Mouse (Mus musculus) myocyte (in vitro differentiated cells): ENCODE data around the gene Ddrgk1. TPM values are rescaled to one million over a fixed set of nuclear protein-coding genes. Genes with fewer than 3 reads are reported as not detected.

Source experiments
- H3K27me3 ChIP-seq: one replicate; pipeline ENCODE4 v1.6.1; 2011; ENCODE audit not compliant: control insufficient read depth, insufficient read depth, insufficient read length
- H3K36me3 ChIP-seq: one replicate; pipeline ENCODE4 v1.6.1; 2011; ENCODE audit not compliant: control insufficient read depth, insufficient read depth
- H3K4me2 ChIP-seq: one replicate; pipeline ENCODE4 v1.6.1; 2011; ENCODE audit warnings: low read depth, control low read depth
- H3K4me3 ChIP-seq: one replicate; pipeline ENCODE4 v1.5.1; 2011; ENCODE audit warnings: mild to moderate bottlenecking, control low read depth, moderate library complexity
- H3K79me2 ChIP-seq: one replicate; pipeline ENCODE4 v1.6.1; 2011; ENCODE audit not compliant: control insufficient read depth, insufficient read depth
- H3ac ChIP-seq: one replicate; pipeline ENCODE4 v1.6.1; 2011; ENCODE audit not compliant: control insufficient read depth, insufficient read length
- CEBPB ChIP-seq: IDR thresholded peaks from 2 replicates; pipeline ENCODE4 v1.6.1; 2011; ENCODE audit warnings: mild to moderate bottlenecking, moderate library complexity; ENCODE audit not compliant: poor library complexity, insufficient read depth, severe bottlenecking
- E2F4 ChIP-seq: IDR thresholded peaks from one replicate; pipeline ENCODE4 v1.6.1; 2011; ENCODE audit warnings: mild to moderate bottlenecking, control low read depth, moderate library complexity; ENCODE audit not compliant: insufficient read depth
- MAX ChIP-seq: IDR thresholded peaks from one replicate; pipeline ENCODE4 v1.6.1; 2011; ENCODE audit warnings: low read depth, mild to moderate bottlenecking, control low read depth
- MYOD1 ChIP-seq, 3 experiments: IDR thresholded peaks; one replicate each; pipeline ENCODE4 v1.6.1; 2011; ENCODE audit warnings: control low read depth in 2 of 3, low read depth in 2 of 3, mild to moderate bottlenecking in 2 of 3, moderate library complexity in 1 of 3; ENCODE audit not compliant: insufficient read length in 2 of 3, control insufficient read depth in 1 of 3
- MYOG ChIP-seq, 3 experiments: IDR thresholded peaks; one replicate each; pipeline ENCODE4 v1.6.1; 2011; ENCODE audit warnings: control low read depth in 2 of 3, low read depth in 2 of 3, mild to moderate bottlenecking in 2 of 3; ENCODE audit not compliant: insufficient read length in 2 of 3, control insufficient read depth in 1 of 3, insufficient read depth in 1 of 3
- POLR2A ChIP-seq: IDR thresholded peaks from one replicate; pipeline ENCODE4 v1.6.1; 2011; ENCODE audit warnings: low read depth, mild to moderate bottlenecking, control low read depth, moderate library complexity; ENCODE audit not compliant: insufficient read length
- POLR2AphosphoS2 ChIP-seq: IDR thresholded peaks from one replicate; pipeline ENCODE4 v1.6.1; 2011; ENCODE audit warnings: low read depth, control low read depth; ENCODE audit not compliant: insufficient read length
- REST ChIP-seq: IDR thresholded peaks from one replicate; pipeline ENCODE4 v1.6.1; 2011; ENCODE audit warnings: mild to moderate bottlenecking, control low read depth, moderate library complexity; ENCODE audit not compliant: insufficient read depth, insufficient read length
- SRF ChIP-seq: IDR thresholded peaks from one replicate; pipeline ENCODE4 v1.6.1; 2011; ENCODE audit warnings: low read depth; ENCODE audit not compliant: control insufficient read depth, insufficient read length
- TCF12 ChIP-seq: IDR thresholded peaks from one replicate; pipeline ENCODE4 v1.6.1; 2011; ENCODE audit warnings: mild to moderate bottlenecking, control low read depth; ENCODE audit not compliant: poor library complexity, insufficient read depth, severe bottlenecking
- TCF3 ChIP-seq: IDR thresholded peaks from one replicate; pipeline ENCODE4 v1.6.1; 2011; ENCODE audit warnings: low read depth, control low read depth; ENCODE audit not compliant: insufficient read length
- USF1 ChIP-seq: IDR thresholded peaks from one replicate; pipeline ENCODE4 v1.6.1; 2011; ENCODE audit warnings: low read depth, mild to moderate bottlenecking, control low read depth, moderate library complexity
- polyA plus RNA-seq: library from polyadenylated mRNA; unstranded; fragments of >200 nt; fragmentation: generic; extraction: Trizol; gene quantifications from one replicate; pipeline ENCODE4 v1.2.1, GENCODE M21; 2012; ENCODE audit warnings: missing spikeins

The Ddrgk1 gene
- polyA plus RNA-seq: 137 TPM

- TF ChIP-seq REST (no peak), USF1 (no peak), CEBPB (no peak), TCF3 (no peak), SRF (no peak), MYOG (IDR thresholded peaks at IDR 0.05; ENCODE audit: control insufficient read depth in 1 of 3, insufficient read depth in 1 of 3, insufficient read length in 2 of 3, low read depth in 2 of 3) (no peak), MYOD1 (IDR thresholded peaks at IDR 0.05; ENCODE audit: control insufficient read depth in 1 of 3, insufficient read length in 2 of 3, low read depth in 2 of 3) (peak in 1 of 3 experiments; percentile 44), POLR2A (peak; percentile 97), MAX (no peak), E2F4 (no peak), TCF12 (no peak), POLR2AphosphoS2 (peak; percentile 98)
These were observed at the start of gene Ddrgk1 for GRCm38 (mm10) chr2:130664102-130664701. Gene Ddrgk1 (minus strand): TSS chr2:130664659.

GRCm38 (mm10) chr2:130707057-130707456 lies 42.6 kb upstream of the Ddrgk1 start:
- Histone ChIP-seq H3K4me2 (no peak overlapping the region), H3ac (no peak overlapping the region), H3K27me3 (no peaks in the 10 kb centered on the region), H3K79me2 (no peaks in the 10 kb centered on the region), H3K36me3 (peaks cover 7% of the 10 kb centered on the region), H3K4me3 (no peak overlapping the region)
- no peak for TF ChIP-seq POLR2AphosphoS2
- no peak for TF ChIP-seq MAX
- no peak for TF ChIP-seq TCF3
- no peak for TF ChIP-seq MYOD1 (IDR thresholded peaks at IDR 0.05; ENCODE audit: control insufficient read depth in 1 of 3, insufficient read length in 2 of 3, low read depth in 2 of 3)
- no peak for TF ChIP-seq POLR2A

More at GRCm38 (mm10) chr2:130664102-130664701, at the start of gene Ddrgk1:
- H3K4me3 ChIP-seq: peak within 1 kb of the TSS; percentile 34
- no peaks in the 10 kb centered on the region for H3K27me3 ChIP-seq
- H3K79me2 ChIP-seq: peaks cover 29% of the 10 kb centered on the region
- peak within 1 kb of the TSS; percentile 7 for H3ac ChIP-seq
- peak within 1 kb of the TSS; percentile 96 for H3K4me2 ChIP-seq
- H3K36me3 ChIP-seq: peaks cover 23% of the 10 kb centered on the region

- no peaks in the 10 kb centered on the region for H3K27me3 ChIP-seq
- no peak overlapping the region for H3ac ChIP-seq
- H3K36me3 ChIP-seq: peaks cover 7% of the 10 kb centered on the region
- no peaks in the 10 kb centered on the region for H3K79me2 ChIP-seq
- TF ChIP-seq USF1: no peak
- no peak for TF ChIP-seq SRF
- TF ChIP-seq MYOG (IDR thresholded peaks at IDR 0.05; ENCODE audit: control insufficient read depth in 1 of 3, insufficient read depth in 1 of 3, insufficient read length in 2 of 3, low read depth in 2 of 3): no peak
- no peak for TF ChIP-seq POLR2AphosphoS2
- TF ChIP-seq TCF3: no peak
- TF ChIP-seq MAX: no peak
- TF ChIP-seq CEBPB: no peak
- no peak for TF ChIP-seq REST
- no peak for TF ChIP-seq E2F4
- no peak overlapping the region for H3K4me2 ChIP-seq
- H3K4me3 ChIP-seq: no peak overlapping the region
These were observed 42.1 kb upstream of the Ddrgk1 start for GRCm38 (mm10) chr2:130706602-130707001.

- TF ChIP-seq MYOG (IDR thresholded peaks at IDR 0.05; ENCODE audit: control insufficient read depth in 1 of 3, insufficient read depth in 1 of 3, insufficient read length in 2 of 3, low read depth in 2 of 3) (no peak), USF1 (no peak), REST (no peak), TCF3 (no peak), POLR2A (no peak), POLR2AphosphoS2 (no peak), E2F4 (no peak), MAX (no peak), CEBPB (no peak), TCF12 (no peak), MYOD1 (IDR thresholded peaks at IDR 0.05; ENCODE audit: control insufficient read depth in 1 of 3, insufficient read length in 2 of 3, low read depth in 2 of 3) (no peak), SRF (no peak)
- Histone ChIP-seq H3K27me3 (no peaks in the 10 kb centered on the region), H3K36me3 (no peaks in the 10 kb centered on the region), H3K4me2 (no peak overlapping the region), H3K4me3 (no peak overlapping the region), H3K79me2 (no peaks in the 10 kb centered on the region), H3ac (no peak overlapping the region)
These were observed 40.7 kb upstream of the Ddrgk1 start for GRCm38 (mm10) chr2:130705178-130705577.
